Mouse (Mus musculus): ENCODE results near the gene Mtus2.
A peak's percentile ranks its signal among the peaks of the same experiment; 100 is the strongest.

- TF ChIP-seq CTCF (IDR thresholded peaks at IDR 0.05; ENCODE audit: borderline replicate concordance, insufficient read depth, low read depth, low read length) (peak; percentile 95), POLR2A (IDR thresholded peaks at IDR 0.05; ENCODE audit: borderline replicate concordance, insufficient read depth, low read length) (no peak)
These were observed 375.5 kb downstream of the Mtus2 start for GRCm38 (mm10) chr5:148332622-148332974.
